Mouse (Mus musculus): ENCODE measurements around the gene 1600002K03Rik.

Gene 1600002K03Rik

DNA sequence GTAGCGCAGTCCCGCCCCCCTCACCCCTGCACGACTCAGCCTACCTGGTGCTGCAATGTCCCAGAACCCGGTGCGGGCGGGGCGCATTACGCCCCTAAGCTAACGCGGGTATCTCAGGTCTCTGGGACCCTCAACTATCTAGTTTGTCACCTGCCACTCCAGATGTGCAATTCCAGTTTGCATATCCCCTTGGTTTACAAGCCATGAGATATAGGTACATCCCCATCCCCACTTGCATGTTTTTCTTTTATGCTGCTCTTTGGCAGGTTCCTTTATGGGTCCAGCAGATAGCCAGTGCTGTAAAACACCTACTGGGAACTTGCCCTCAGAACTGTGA, 33.3 kb upstream of the 1600002K03Rik start:
- peaks cover 37% of the 10 kb centered on the region for H3K36me3 ChIP-seq (ENCODE audit: insufficient read depth, low read length)
- H3K27me3 ChIP-seq (ENCODE audit: insufficient read depth, low read length), result no peaks in the 10 kb centered on the region; the same call in 1 of the 2 replicates
- H3K4me1 ChIP-seq (replicated peaks; ENCODE audit: low read depth, low read length), result peaks cover 81% of the 10 kb centered on the region
- H3K9me3 ChIP-seq (ENCODE audit: low read length), result no peaks in the 10 kb centered on the region
- peak overlapping the region; percentile 90 for H3K4me3 ChIP-seq (replicated peaks; ENCODE audit: low read length)
- TF ChIP-seq CTCF (conservative IDR thresholded peaks at IDR 0.05; ENCODE audit: low read length) (no peak), NANOG (IDR thresholded peaks at IDR 0.05; ENCODE audit: borderline replicate concordance, low read length) (no peak), POU5F1 (IDR thresholded peaks at IDR 0.05; ENCODE audit: borderline replicate concordance, low read length) (no peak)

DNA sequence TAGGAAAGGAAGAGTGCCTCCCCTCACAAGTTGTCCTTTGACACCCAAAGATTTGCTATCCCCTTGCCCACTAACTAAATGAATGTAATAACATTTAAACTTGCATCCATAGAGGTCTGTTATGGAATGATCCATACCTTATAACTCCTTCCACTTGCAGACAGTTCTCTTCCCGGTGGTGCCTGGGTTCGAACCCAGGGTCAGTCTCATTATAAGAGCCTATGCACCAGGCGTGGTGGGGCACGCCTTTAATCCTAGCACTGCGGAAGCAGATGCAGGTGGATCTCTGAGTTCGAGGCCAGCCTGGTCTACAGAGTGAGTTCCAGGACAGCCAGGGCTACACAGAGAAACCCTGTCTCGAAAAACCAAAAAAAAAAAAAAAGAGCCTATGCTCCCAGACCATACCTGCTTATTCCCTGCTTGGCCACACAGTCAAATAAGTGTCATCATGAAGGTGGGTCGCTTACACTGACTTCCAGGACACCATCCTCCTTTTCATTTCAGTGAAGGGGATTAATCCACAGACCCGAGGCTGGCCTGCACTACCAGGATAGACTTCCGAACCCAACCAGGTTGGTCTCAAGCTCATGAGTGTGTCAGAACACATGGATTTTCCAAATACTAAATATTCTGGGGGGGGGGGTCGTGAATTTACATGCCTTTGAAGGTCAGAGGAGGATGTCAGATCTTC, 32.6 kb upstream of the 1600002K03Rik start:
- TF ChIP-seq NANOG (IDR thresholded peaks at IDR 0.05; ENCODE audit: borderline replicate concordance, low read length) (no peak), CTCF (conservative IDR thresholded peaks at IDR 0.05; ENCODE audit: low read length) (no peak), POU5F1 (IDR thresholded peaks at IDR 0.05; ENCODE audit: borderline replicate concordance, low read length) (no peak)
- H3K27me3 ChIP-seq (ENCODE audit: insufficient read depth, low read length), result no peaks in the 10 kb centered on the region; the same call in 1 of the 2 replicates
- peaks cover 81% of the 10 kb centered on the region for H3K4me1 ChIP-seq (replicated peaks; ENCODE audit: low read depth, low read length)
- H3K36me3 ChIP-seq (ENCODE audit: insufficient read depth, low read length), result peaks cover 37% of the 10 kb centered on the region
- no peaks in the 10 kb centered on the region for H3K9me3 ChIP-seq (ENCODE audit: low read length)
- peak overlapping the region; percentile 90; the same call in 1 of the 2 replicates for H3K4me3 ChIP-seq (replicated peaks; ENCODE audit: low read length)

DNA sequence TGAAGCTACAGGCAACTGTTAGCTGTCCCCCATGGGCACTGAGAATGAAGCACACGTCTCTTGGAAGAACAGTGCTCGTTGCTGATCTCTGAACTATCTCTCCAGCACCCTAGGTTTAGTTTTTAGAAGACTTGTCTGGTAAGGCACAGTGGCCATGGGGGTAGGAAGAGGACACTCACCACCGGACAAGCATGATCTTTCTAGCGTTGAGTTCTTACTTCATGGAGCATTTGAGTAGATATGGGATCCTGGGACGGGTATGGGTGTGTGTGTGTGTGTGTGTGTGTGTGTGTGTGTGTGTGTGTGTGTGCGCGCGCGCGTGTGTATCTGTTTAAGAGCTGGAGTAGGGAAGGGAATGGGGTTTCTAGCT, 32.1 kb upstream of the 1600002K03Rik start, which contains the start of gene Cbarp:
TSS of gene Cbarp (minus strand) at position 170 of the 370 bp plus-strand sequence.
- Histone ChIP-seq H3K4me1 (replicated peaks; ENCODE audit: low read depth, low read length) (peaks cover 81% of the 10 kb centered on the region), H3K27me3 (ENCODE audit: insufficient read depth, low read length) (no peaks in the 10 kb centered on the region; the same call in 1 of the 2 replicates), H3K9me3 (ENCODE audit: low read length) (no peaks in the 10 kb centered on the region), H3K36me3 (ENCODE audit: insufficient read depth, low read length) (peaks cover 37% of the 10 kb centered on the region), H3K4me3 (replicated peaks; ENCODE audit: low read length) (peak within 1 kb of the TSS; percentile 96)
- no peak for TF ChIP-seq POU5F1 (IDR thresholded peaks at IDR 0.05; ENCODE audit: borderline replicate concordance, low read length)
- no peak for TF ChIP-seq NANOG (IDR thresholded peaks at IDR 0.05; ENCODE audit: borderline replicate concordance, low read length)
- TF ChIP-seq CTCF (conservative IDR thresholded peaks at IDR 0.05; ENCODE audit: low read length), result no peak

DNA sequence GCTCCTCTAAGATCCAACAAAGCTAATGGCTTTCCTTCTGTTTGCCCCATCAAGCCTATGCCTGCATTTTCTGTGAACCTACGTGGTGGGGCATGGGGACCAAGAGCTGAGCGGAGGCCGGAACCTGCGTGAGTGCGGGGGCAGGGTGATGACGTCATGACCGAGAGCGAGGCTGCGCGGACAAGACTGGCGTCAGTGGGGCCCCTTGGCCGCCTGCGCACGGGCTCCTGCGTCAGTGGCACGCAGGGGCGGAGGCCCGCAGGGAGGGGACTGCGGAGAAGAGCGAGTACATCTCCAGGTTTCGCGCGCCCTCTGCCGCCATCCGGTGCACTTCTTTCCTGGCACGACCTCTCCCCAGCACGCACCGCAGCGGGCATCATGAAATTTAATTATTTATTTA, 31.5 kb upstream of the 1600002K03Rik start:
- no peak for TF ChIP-seq POU5F1 (IDR thresholded peaks at IDR 0.05; ENCODE audit: borderline replicate concordance, low read length)
- Histone ChIP-seq H3K36me3 (ENCODE audit: insufficient read depth, low read length) (peaks cover 37% of the 10 kb centered on the region), H3K9me3 (ENCODE audit: low read length) (no peaks in the 10 kb centered on the region), H3K4me1 (replicated peaks; ENCODE audit: low read depth, low read length) (peaks cover 81% of the 10 kb centered on the region), H3K4me3 (replicated peaks; ENCODE audit: low read length) (peak overlapping the region; percentile 96), H3K27me3 (ENCODE audit: insufficient read depth, low read length) (no peaks in the 10 kb centered on the region; the same call in 1 of the 2 replicates)

DNA sequence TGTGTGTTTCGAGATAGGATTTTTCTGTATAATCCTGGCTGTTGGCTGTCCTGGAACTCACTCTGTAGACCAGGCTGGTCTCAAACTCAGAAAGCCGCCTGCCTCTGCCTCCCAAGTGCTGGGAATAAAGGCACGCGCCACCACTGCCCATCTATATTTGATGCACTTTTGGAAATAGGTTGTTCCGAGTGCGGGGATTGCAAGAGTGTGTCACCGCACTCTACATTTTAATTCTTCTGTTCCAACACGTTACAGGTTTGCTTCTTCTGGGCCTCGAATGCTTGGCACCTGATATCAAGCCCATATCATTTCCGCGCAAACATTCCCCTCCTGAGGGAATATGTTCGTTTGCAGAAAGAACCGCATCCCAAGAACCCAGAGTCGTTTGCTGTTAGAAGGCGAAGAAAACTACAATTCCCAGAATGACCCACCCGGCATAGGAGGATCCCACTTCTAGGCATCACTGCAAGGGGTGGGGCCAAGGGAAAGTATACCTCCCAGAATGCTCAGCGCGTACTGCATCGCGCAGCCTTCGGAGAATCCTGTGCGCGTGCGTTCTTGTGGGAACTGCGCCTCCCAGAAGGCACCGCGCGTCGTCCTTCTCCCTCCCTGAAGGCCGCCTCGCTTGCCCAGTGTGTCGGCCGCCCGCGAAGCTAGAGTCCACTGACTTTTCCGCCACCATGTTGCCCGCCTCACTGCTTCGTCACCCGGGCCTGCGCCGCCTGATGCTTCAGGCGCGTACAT, 30.8 kb upstream of the 1600002K03Rik start:
- Histone ChIP-seq H3K4me3 (replicated peaks; ENCODE audit: low read length) (peak overlapping the region; percentile 96), H3K9me3 (ENCODE audit: low read length) (no peaks in the 10 kb centered on the region), H3K4me1 (replicated peaks; ENCODE audit: low read depth, low read length) (peaks cover 83% of the 10 kb centered on the region), H3K36me3 (ENCODE audit: insufficient read depth, low read length) (peaks cover 43% of the 10 kb centered on the region), H3K27me3 (ENCODE audit: insufficient read depth, low read length) (no peaks in the 10 kb centered on the region; the same call in 1 of the 2 replicates)
- TF ChIP-seq POU5F1 (IDR thresholded peaks at IDR 0.05; ENCODE audit: borderline replicate concordance, low read length) (no peak), CTCF (conservative IDR thresholded peaks at IDR 0.05; ENCODE audit: low read length) (no peak), NANOG (IDR thresholded peaks at IDR 0.05; ENCODE audit: borderline replicate concordance, low read length) (no peak)

DNA sequence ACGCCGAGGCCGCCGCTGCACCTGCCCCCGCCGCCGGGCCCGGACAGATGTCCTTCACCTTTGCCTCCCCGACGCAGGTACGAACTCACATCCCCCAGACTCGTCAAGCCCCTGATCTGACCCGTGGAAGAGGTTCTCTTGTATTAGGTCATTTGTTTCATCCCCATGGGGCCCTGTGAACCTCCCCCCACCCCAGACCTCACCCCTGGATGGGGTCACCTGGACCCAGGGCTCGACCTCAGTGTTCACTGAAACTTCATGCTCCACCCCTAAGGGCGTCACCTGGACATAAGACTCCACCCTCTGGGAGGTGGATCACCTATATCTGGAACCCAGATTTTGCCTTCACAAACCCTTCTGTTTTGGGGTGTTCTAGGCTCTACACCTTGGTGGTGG, 30.2 kb upstream of the 1600002K03Rik start:
- Histone ChIP-seq H3K9me3 (ENCODE audit: low read length) (no peaks in the 10 kb centered on the region), H3K36me3 (ENCODE audit: insufficient read depth, low read length) (peaks cover 49% of the 10 kb centered on the region), H3K4me1 (replicated peaks; ENCODE audit: low read depth, low read length) (peaks cover 83% of the 10 kb centered on the region), H3K27me3 (ENCODE audit: insufficient read depth, low read length) (no peaks in the 10 kb centered on the region), H3K4me3 (replicated peaks; ENCODE audit: low read length) (peak overlapping the region; percentile 96)
- TF ChIP-seq NANOG (IDR thresholded peaks at IDR 0.05; ENCODE audit: borderline replicate concordance, low read length), result no peak
- no peak for TF ChIP-seq CTCF (conservative IDR thresholded peaks at IDR 0.05; ENCODE audit: low read length)
- no peak for TF ChIP-seq POU5F1 (IDR thresholded peaks at IDR 0.05; ENCODE audit: borderline replicate concordance, low read length)

DNA sequence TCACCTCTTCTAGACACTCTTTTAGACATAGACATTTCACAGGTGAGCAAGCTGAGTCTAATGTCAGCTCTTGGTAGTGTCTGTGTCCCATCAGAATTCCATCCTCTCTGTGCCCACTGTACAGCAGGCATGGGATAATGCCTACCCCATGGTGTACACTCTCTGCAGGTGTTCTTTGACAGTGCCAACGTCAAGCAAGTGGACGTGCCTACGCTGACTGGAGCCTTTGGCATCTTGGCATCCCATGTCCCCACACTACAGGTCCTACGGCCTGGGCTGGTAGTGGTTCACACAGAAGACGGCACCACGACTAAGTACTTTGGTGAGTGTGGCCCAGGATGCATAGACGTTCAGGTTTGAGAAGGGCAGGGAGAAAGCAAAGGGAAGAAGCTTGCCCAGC, 29.1 kb upstream of the 1600002K03Rik start:
- Histone ChIP-seq H3K9me3 (ENCODE audit: low read length) (no peaks in the 10 kb centered on the region), H3K4me1 (replicated peaks; ENCODE audit: low read depth, low read length) (peaks cover 77% of the 10 kb centered on the region), H3K36me3 (ENCODE audit: insufficient read depth, low read length) (peaks cover 50% of the 10 kb centered on the region), H3K27me3 (ENCODE audit: insufficient read depth, low read length) (no peaks in the 10 kb centered on the region), H3K4me3 (replicated peaks; ENCODE audit: low read length) (0 out of 2 replicates have a peak overlapping the region, but pooled peaks have one; percentile 96)
- TF ChIP-seq POU5F1 (IDR thresholded peaks at IDR 0.05; ENCODE audit: borderline replicate concordance, low read length) (no peak), NANOG (IDR thresholded peaks at IDR 0.05; ENCODE audit: borderline replicate concordance, low read length) (no peak), CTCF (conservative IDR thresholded peaks at IDR 0.05; ENCODE audit: low read length) (no peak)

DNA sequence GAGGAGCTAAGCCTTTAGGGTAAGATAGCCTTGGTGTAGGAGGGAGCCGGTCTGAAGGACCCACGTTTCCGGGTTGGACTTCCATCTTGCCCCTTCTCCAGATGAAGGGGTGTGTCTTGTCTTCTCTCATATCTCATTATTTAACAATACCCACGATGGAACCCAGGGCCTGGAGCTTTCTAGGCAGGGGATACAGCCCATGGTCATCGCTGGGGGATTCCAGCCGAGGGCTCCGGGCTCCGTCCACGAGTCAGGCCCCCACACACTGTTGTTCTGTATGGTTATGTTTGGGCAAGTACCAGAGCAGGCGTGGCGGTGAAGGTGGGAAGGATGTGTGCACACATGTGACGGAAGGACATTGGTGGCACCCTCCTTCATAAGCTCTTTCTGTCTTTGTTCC, 28.6 kb upstream of the 1600002K03Rik start:
- H3K9me3 ChIP-seq (ENCODE audit: low read length), result no peaks in the 10 kb centered on the region
- 0 out of 2 replicates have a peak overlapping the region, but pooled peaks have one; percentile 90 for H3K4me3 ChIP-seq (replicated peaks; ENCODE audit: low read length)
- TF ChIP-seq CTCF (conservative IDR thresholded peaks at IDR 0.05; ENCODE audit: low read length), result no peak

More for the DNA sequence above, 28.6 kb upstream of the 1600002K03Rik start:
- Histone ChIP-seq H3K36me3 (ENCODE audit: insufficient read depth, low read length) (peaks cover 50% of the 10 kb centered on the region), H3K4me1 (replicated peaks; ENCODE audit: low read depth, low read length) (peaks cover 77% of the 10 kb centered on the region), H3K27me3 (ENCODE audit: insufficient read depth, low read length) (no peaks in the 10 kb centered on the region)
